Mouse (Mus musculus) G1E (cell line): ENCODE results near the gene Unc93b1.

Source experiments
- CTCF ChIP-seq: IDR thresholded peaks from 2 replicates; pipeline ENCODE4 v1.5.1; 2012; ENCODE audit warnings: low read depth, low read length, inconsistent platforms, mixed read lengths
- POLR2AphosphoS5 ChIP-seq: IDR thresholded peaks from 2 replicates; pipeline ENCODE4 v1.6.1; 2012; ENCODE audit warnings: low read depth, low read length, inconsistent platforms; ENCODE audit not compliant: insufficient replicate concordance

DNA sequence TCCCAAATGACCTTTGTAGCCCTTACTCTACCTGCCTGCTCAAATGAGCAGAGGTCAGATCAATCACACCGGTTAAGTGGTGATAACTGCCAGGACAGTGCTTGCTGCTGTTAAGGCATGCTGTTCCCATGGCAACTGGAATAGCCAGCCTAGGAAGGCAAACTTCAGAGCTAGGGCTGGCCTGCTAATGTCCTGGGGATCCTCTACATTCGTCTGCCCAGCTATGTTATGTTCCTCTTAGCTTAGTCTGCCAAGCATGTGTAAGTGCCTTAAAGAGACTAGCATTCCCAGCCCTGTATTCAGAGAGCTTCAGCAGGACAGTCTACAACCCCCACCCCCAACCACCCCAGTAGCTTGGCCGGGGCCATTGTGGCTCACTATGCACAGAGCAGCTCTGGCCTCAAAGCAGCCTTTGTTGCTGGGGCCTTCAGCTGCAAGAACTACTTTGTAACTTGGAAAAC is 39.8 kb upstream of the Unc93b1 start:
- no peak for TF ChIP-seq CTCF
- TF ChIP-seq POLR2AphosphoS5: no peak
